ENCODE assay signal across 19 mouse cellular contexts in the genomic region with DNA sequence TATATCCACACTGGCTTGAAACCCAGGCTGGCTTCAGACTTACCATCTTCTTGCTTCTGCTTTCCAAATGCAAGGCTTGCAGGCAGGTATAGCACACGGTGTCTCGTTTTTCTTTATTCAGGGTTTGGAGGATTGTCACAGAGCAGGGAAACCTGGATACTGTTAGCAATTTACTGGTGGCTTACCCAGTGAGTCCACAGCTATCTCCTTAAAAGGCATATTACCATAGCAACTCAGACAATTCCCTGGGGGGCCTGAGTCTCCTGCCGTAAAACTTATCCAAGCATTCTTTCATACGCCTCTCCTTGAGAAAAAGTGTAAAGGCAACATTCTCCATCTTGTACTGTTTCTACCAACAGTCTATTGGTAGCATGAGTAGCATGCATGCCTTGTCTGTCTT.
DNase-seq lines count a peak whose midpoint lies in the region; ATAC-seq and TF ChIP-seq lines count a peak whose summit lies in the region.
"Had no signal": no experiment of that assay in that cellular context is flagged by ENCODE, and none has a peak within 500 bp of the region (broad histone marks: within the 10 kb centered on the region; RNA-seq: fewer than 3 reads in every experiment).

No protein-coding gene starts in this region.

- H3K9ac ChIP-seq in hindbrain, embryonic 11.5 days (ENCODE audit: low read depth, low read length) = no peak overlapping the region
- H3K9ac ChIP-seq in midbrain, postnatal 0 days (replicated peaks; ENCODE audit: low read length, poor library complexity, severe bottlenecking) = no peak overlapping the region
- H3K9ac ChIP-seq in midbrain, embryonic 15.5 days = no peak overlapping the region
- H3K9ac ChIP-seq in limb, embryonic 14.5 days (ENCODE audit: low read depth, low read length, severe bottlenecking) = no peak overlapping the region
- H3K9ac ChIP-seq: embryonic facial prominence, embryonic 15.5 days; forebrain, embryonic 15.5 days had no signal

- no peak overlapping the region for H3K4me2 ChIP-seq in hindbrain, embryonic 11.5 days (replicated peaks; ENCODE audit: low read depth, low read length)
- no peak overlapping the region for H3K4me2 ChIP-seq in midbrain, postnatal 0 days (ENCODE audit: low read depth, low read length, poor library complexity, severe bottlenecking)
- H3K4me2 ChIP-seq in midbrain, embryonic 15.5 days = no peak overlapping the region
- no peak overlapping the region for H3K4me2 ChIP-seq in limb, embryonic 14.5 days (replicated peaks; ENCODE audit: low read depth, low read length, severe bottlenecking)
- H3K4me2 ChIP-seq: embryonic facial prominence, embryonic 15.5 days; forebrain, embryonic 15.5 days had no signal

- TF ChIP-seq POLR2A in limb, embryonic 14.5 days (IDR thresholded peaks at IDR 0.05; ENCODE audit: borderline replicate concordance, extremely low read depth, insufficient read depth, insufficient read length) = no peak

- no peak overlapping the region for H3K4me3 ChIP-seq in hindbrain, embryonic 11.5 days (ENCODE audit: low read depth, low read length)
- H3K4me3 ChIP-seq in hindbrain, embryonic 10.5 days = no peak overlapping the region
- H3K4me3 ChIP-seq in midbrain, postnatal 0 days (ENCODE audit: low read depth, low read length) = no peak overlapping the region
- no peak overlapping the region for H3K4me3 ChIP-seq in midbrain, embryonic 15.5 days
- no peak overlapping the region for H3K4me3 ChIP-seq in limb, embryonic 14.5 days (replicated peaks; ENCODE audit: low read length)
- H3K4me3 ChIP-seq: embryonic facial prominence, embryonic 15.5 days; forebrain, embryonic 15.5 days; left cerebral cortex, adult 2 months had no signal

- DNase-seq in hindbrain, embryonic 11.5 days (ENCODE audit: low spot score) = peak; percentile 11
- no peak for DNase-seq in hindbrain, embryonic 10.5 days (ENCODE audit: low spot score)
- peak; percentile 68 for DNase-seq in midbrain, postnatal 0 days (ENCODE audit: low spot score)
- DNase-seq in limb, embryonic 14.5 days (ENCODE audit: low spot score) = peak; percentile 23
- DNase-seq in retina, embryonic 14.5 days (ENCODE audit: low spot score) = peak; percentile 28
- no peak for DNase-seq in right cerebral cortex, postnatal 14 days
- DNase-seq in urinary bladder, adult 18-20 months (ENCODE audit: low spot score in 2 of 2) = no peak
- DNase-seq: adrenal gland, adult 8-10 months; cerebellum, adult 8-10 months; cerebellum, postnatal 36 days; kidney, adult 18-20 months; kidney, postnatal 4 days; layer of hippocampus, adult 9-11 months; lung, postnatal 4 days had no signal

- ATAC-seq in hindbrain, embryonic 11.5 days (ENCODE audit: low FRiP score) = no peak
- no peak for ATAC-seq in midbrain, postnatal 0 days (ENCODE audit: low FRiP score)
- no peak for ATAC-seq in midbrain, embryonic 15.5 days (replicated peaks)
- ATAC-seq in limb, embryonic 14.5 days (ENCODE audit: low FRiP score, low read depth) = no peak
- ATAC-seq: forebrain, embryonic 15.5 days; inflammation-experienced regulatory T-cells, adult 6 months had no signal

- 69% methylated on average over 4 of the region's 4 CpGs for WGBS in hindbrain, embryonic 11.5 days
- WGBS in hindbrain, embryonic 10.5 days = 68% methylated on average over 4 of the region's 4 CpGs
- 35% methylated on average over 4 of the region's 4 CpGs for WGBS in midbrain, postnatal 0 days
- WGBS in midbrain, embryonic 15.5 days = 39% methylated on average over 4 of the region's 4 CpGs
- 24% methylated on average over 4 of the region's 4 CpGs for WGBS in limb, embryonic 14.5 days

- H3K4me1 ChIP-seq in hindbrain, embryonic 11.5 days (replicated peaks; ENCODE audit: control insufficient read depth, insufficient read depth, low read length) = no peaks in the 10 kb centered on the region
- no peaks in the 10 kb centered on the region for H3K4me1 ChIP-seq in hindbrain, embryonic 10.5 days (replicated peaks)
- peaks cover 9% of the 10 kb centered on the region; the same call in 1 of the 2 replicates for H3K4me1 ChIP-seq in midbrain, postnatal 0 days (ENCODE audit: insufficient read depth, low read length)
- peaks cover 17% of the 10 kb centered on the region; the same call in 1 of the 2 replicates for H3K4me1 ChIP-seq in midbrain, embryonic 15.5 days
- peaks cover 9% of the 10 kb centered on the region for H3K4me1 ChIP-seq in limb, embryonic 14.5 days (ENCODE audit: control insufficient read depth, insufficient read depth, low read length)
- H3K4me1 ChIP-seq: embryonic facial prominence, embryonic 15.5 days; forebrain, embryonic 15.5 days had no signal

- TF ChIP-seq CTCF in midbrain, postnatal 0 days (IDR thresholded peaks at IDR 0.05) = no peak

- no peaks in the 10 kb centered on the region for H3K9me3 ChIP-seq in hindbrain, embryonic 11.5 days (ENCODE audit: control insufficient read depth, low read length)
- H3K9me3 ChIP-seq in hindbrain, embryonic 10.5 days = no peaks in the 10 kb centered on the region
- H3K9me3 ChIP-seq in midbrain, postnatal 0 days (ENCODE audit: low read length) = no peaks in the 10 kb centered on the region
- H3K9me3 ChIP-seq in midbrain, embryonic 15.5 days = no peaks in the 10 kb centered on the region
- no peaks in the 10 kb centered on the region for H3K9me3 ChIP-seq in limb, embryonic 14.5 days (ENCODE audit: control insufficient read depth, low read length)
- H3K9me3 ChIP-seq: embryonic facial prominence, embryonic 15.5 days; forebrain, embryonic 15.5 days had no signal

- H3K27ac ChIP-seq in hindbrain, embryonic 11.5 days (ENCODE audit: low read depth, low read length) = no peak overlapping the region
- H3K27ac ChIP-seq in hindbrain, embryonic 10.5 days = no peak overlapping the region
- H3K27ac ChIP-seq in midbrain, postnatal 0 days (ENCODE audit: low read depth, low read length) = 0 out of 2 replicates have a peak overlapping the region, but pooled peaks have one; percentile 38
- no peak overlapping the region for H3K27ac ChIP-seq in midbrain, embryonic 15.5 days
- no peak overlapping the region for H3K27ac ChIP-seq in limb, embryonic 14.5 days (replicated peaks; ENCODE audit: low read depth, low read length)
- H3K27ac ChIP-seq: embryonic facial prominence, embryonic 15.5 days; forebrain, embryonic 15.5 days; left cerebral cortex, adult 2 months had no signal

- no peaks in the 10 kb centered on the region for H3K36me3 ChIP-seq in hindbrain, embryonic 11.5 days (ENCODE audit: control insufficient read depth, insufficient read depth, low read length)
- no peaks in the 10 kb centered on the region for H3K36me3 ChIP-seq in hindbrain, embryonic 10.5 days
- H3K36me3 ChIP-seq in midbrain, postnatal 0 days (ENCODE audit: insufficient read depth, low read length) = no peaks in the 10 kb centered on the region
- no peaks in the 10 kb centered on the region for H3K36me3 ChIP-seq in midbrain, embryonic 15.5 days (replicated peaks)
- no peaks in the 10 kb centered on the region for H3K36me3 ChIP-seq in limb, embryonic 14.5 days (ENCODE audit: control insufficient read depth, insufficient read depth, low read length)
- H3K36me3 ChIP-seq: embryonic facial prominence, embryonic 15.5 days; forebrain, embryonic 15.5 days had no signal

- no peaks in the 10 kb centered on the region for H3K27me3 ChIP-seq in hindbrain, embryonic 11.5 days (ENCODE audit: control insufficient read depth, insufficient read depth, low read length)
- no peaks in the 10 kb centered on the region for H3K27me3 ChIP-seq in hindbrain, embryonic 10.5 days (ENCODE audit: insufficient read depth, poor library complexity, severe bottlenecking)
- no peaks in the 10 kb centered on the region for H3K27me3 ChIP-seq in midbrain, postnatal 0 days (ENCODE audit: insufficient read depth, low read length)
- no peaks in the 10 kb centered on the region for H3K27me3 ChIP-seq in midbrain, embryonic 15.5 days (replicated peaks)
- H3K27me3 ChIP-seq in limb, embryonic 14.5 days (ENCODE audit: control insufficient read depth, insufficient read depth, low read length) = no peaks in the 10 kb centered on the region
- H3K27me3 ChIP-seq: embryonic facial prominence, embryonic 15.5 days; forebrain, embryonic 15.5 days had no signal

Comparison
In these comparisons a context has a peak if more than half of its experiments do, and no peak if none do; other contexts are left out.
1. DNase-seq: peak in hindbrain, embryonic 11.5 days (single experiment), midbrain, postnatal 0 days (single experiment), limb, embryonic 14.5 days (single experiment) and retina, embryonic 14.5 days (single experiment); none in hindbrain, embryonic 10.5 days (single experiment), right cerebral cortex, postnatal 14 days (single experiment) and urinary bladder, adult 18-20 months (0 of 2).